Mouse (Mus musculus) hindbrain, embryonic 15.5 days (tissue): ENCODE measurements around the gene Rnf157. TPM values are rescaled to one million over a fixed set of nuclear protein-coding genes. Genes with fewer than 3 reads are reported as not detected.

ENCODE experiments used
- ATAC-seq: fragments of 200-750 bp; cut with Nextera tagmentation; 2 replicates; pipeline ENCODE4 v1.8.0; 2017; ENCODE audit warnings: low read depth, moderate number of reproducible peaks, moderate TSS enrichment; ENCODE audit not compliant: low FRiP score
- H3K27ac ChIP-seq: fragments of 300-500 bp; sonication (generic); replicated peaks from 2 replicates; pipeline ENCODE4 v1.5.1; 2015; ENCODE audit warnings: mild to moderate bottlenecking, inconsistent platforms
- H3K27me3 ChIP-seq: fragments of 300-500 bp; sonication (generic); 2 replicates; pipeline ENCODE4 v1.6.1; 2015; ENCODE audit warnings: control low read depth, inconsistent platforms
- H3K36me3 ChIP-seq: fragments of 300-500 bp; sonication (generic); 2 replicates; pipeline ENCODE4 v1.6.1; 2015; ENCODE audit warnings: control low read depth, inconsistent platforms
- H3K4me1 ChIP-seq: fragments of 300-500 bp; sonication (generic); replicated peaks from 2 replicates; pipeline ENCODE4 v1.6.1; 2015; ENCODE audit warnings: control low read depth, inconsistent platforms
- H3K4me2 ChIP-seq: fragments of 300-500 bp; sonication (generic); 2 replicates; pipeline ENCODE4 v1.6.1; 2015; ENCODE audit warnings: moderate library complexity, mild to moderate bottlenecking, inconsistent platforms
- H3K4me3 ChIP-seq: fragments of 300-500 bp; sonication (generic); 2 replicates; pipeline ENCODE4 v1.5.1; 2015; ENCODE audit warnings: mild to moderate bottlenecking, inconsistent platforms
- H3K9ac ChIP-seq: fragments of 300-500 bp; sonication (generic); 2 replicates; pipeline ENCODE4 v1.6.1; 2015; ENCODE audit warnings: inconsistent platforms
- H3K9me3 ChIP-seq: fragments of 300-500 bp; sonication (generic); 2 replicates; pipeline ENCODE4 v1.6.1; 2016; ENCODE audit warnings: control low read depth, inconsistent platforms
- WGBS: fragments of 180-500 bp; shearing (Covaris S2); methylation state at CpG from one replicate; pipeline ENCODE4 v1.1.7; 2015; 5-methylcytosine and 5-hydroxymethylcytosine counted together
- polyA plus RNA-seq: library from polyadenylated mRNA; unstranded; fragments of >200 nt; fragmentation: Nextera tagmentation; extraction: Ambion mirVana; gene quantifications from 2 replicates; pipeline ENCODE4 v1.2.1, GENCODE M21; 2015

Gene Rnf157
- 69.8 and 78.1 TPM in 2 replicates for polyA plus RNA-seq

DNA sequence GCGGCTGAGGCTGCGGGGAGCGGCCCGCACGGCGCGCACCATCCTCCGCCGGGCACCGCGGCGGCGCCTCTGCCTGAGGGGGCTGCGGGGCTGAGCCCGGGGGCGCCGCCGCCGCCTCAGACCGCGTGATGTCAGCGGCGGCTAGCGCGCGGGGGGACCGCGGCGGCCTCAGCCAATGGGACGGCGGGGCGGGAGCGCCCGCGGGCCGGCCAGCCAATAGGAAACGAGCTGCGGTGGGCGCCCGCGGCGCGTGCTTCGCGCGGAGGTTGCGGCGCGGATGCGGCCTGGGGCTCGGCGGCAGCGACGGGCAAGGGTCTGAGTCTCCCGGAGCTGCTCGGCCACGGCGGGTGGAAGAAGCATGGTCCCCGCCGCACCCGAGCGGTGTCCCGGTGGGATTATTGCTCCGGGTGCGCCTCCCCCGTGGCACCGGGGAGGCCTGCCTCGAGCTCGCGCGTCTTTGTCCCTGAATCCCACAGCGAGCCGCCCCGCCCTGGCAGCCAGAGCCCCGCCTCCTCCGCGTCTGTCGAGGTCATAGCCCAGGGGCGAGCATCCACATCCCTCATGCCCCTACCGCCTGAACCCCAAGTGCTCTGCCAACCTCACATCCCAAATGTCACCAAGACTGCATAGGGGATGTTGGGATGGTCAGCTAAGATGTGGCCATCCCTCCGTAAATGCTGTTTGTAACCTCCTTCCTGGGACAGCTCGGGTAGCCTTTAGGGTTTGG is at the start of gene Rnf157:
Rnf157 (minus strand) TSS at position 129 of the 727 bp plus-strand sequence.
- 2% methylated on average over 74 of the region's 82 CpGs for WGBS
- Histone ChIP-seq H3K4me2 (peak within 1 kb of the TSS; percentile 94), H3K4me3 (peak within 1 kb of the TSS; percentile 92), H3K27me3 (no peaks in the 10 kb centered on the region), H3K9ac (peak within 1 kb of the TSS; percentile 95), H3K4me1 (peaks cover 27% of the 10 kb centered on the region), H3K27ac (peak within 1 kb of the TSS; percentile 97), H3K9me3 (no peaks in the 10 kb centered on the region), H3K36me3 (no peaks in the 10 kb centered on the region)
- peak; percentile 96 for ATAC-seq

DNA sequence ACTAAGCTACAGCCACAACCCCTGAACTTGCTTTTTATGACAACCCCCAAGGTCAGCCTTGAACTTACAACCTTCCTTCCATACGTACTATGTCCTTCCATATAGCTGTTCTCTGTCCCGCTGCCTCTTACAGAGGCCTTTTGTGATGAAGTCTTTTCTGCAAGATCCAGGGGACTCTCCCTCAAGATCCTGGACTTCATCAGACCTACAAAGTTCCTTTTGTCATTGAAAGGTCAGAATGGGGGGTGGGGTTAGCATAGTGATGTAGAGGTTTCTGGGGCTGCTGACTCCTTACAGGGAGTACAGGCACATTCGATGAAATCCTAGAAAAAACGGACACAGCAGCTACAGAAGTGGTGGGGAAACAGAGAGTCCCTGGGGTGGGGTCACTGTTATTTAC is 47.0 kb upstream of the Rnf157 start:
- no peaks in the 10 kb centered on the region for H3K36me3 ChIP-seq
- no peak overlapping the region for H3K27ac ChIP-seq
- H3K4me3 ChIP-seq, result no peak overlapping the region
- H3K9ac ChIP-seq, result no peak overlapping the region
- no peaks in the 10 kb centered on the region for H3K9me3 ChIP-seq
- 54% methylated on average over 4 of the region's 4 CpGs for WGBS
- no peak overlapping the region for H3K4me2 ChIP-seq
- peaks cover 3% of the 10 kb centered on the region; the same call in 1 of the 2 replicates for H3K4me1 ChIP-seq
- no peaks in the 10 kb centered on the region for H3K27me3 ChIP-seq
- ATAC-seq, result no peak

DNA sequence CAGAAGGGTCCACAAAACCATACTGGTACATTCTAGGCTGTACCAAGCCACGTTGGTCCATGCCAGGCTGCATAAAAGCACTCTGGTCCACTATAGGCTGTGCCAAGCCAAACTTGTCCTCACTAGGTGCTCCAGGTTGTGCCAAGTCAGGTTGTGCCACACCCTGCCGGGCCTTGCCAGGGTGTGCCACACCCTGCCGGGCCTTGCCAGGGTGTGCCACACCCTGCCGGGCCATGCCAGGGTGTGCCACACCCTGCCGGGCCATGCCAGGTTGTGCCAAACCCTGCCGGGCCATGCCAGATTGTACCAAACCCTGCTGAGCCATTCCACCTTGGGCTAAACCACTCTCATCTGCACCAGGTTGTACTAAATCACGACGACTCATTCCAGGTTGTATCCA is 43.4 kb upstream of the Rnf157 start:
- no peak overlapping the region for H3K4me3 ChIP-seq
- no peak overlapping the region for H3K9ac ChIP-seq
- H3K9me3 ChIP-seq, result no peaks in the 10 kb centered on the region
- H3K4me1 ChIP-seq, result no peaks in the 10 kb centered on the region
- WGBS, result 89% methylated on average over 8 of the region's 8 CpGs
- no peak overlapping the region for H3K4me2 ChIP-seq
- no peak for ATAC-seq
- H3K27me3 ChIP-seq, result no peaks in the 10 kb centered on the region
- H3K27ac ChIP-seq, result no peak overlapping the region
- no peaks in the 10 kb centered on the region for H3K36me3 ChIP-seq

DNA sequence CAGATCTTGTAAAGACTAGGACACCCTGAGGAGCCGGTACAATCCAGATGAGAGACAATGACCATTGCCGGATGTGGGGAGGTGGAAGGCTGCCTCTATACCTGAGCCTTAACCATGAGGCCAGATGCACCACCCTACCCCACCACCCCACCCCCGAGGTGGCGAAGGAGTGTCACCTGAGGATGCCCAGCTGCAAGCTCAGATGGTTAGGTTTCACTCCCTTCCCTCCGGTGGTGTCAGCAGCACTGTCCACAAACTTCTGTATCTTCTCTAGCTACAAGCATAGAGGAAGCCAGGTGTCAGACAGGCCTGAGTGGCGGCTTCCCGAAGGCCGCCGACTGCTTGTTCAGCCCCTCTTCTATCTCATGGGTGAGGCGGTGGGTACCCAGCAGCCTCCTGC is 41.1 kb upstream of the Rnf157 start:
- Histone ChIP-seq H3K27me3 (no peaks in the 10 kb centered on the region), H3K9ac (no peak overlapping the region), H3K27ac (no peak overlapping the region), H3K4me3 (no peak overlapping the region), H3K9me3 (peaks cover 3% of the 10 kb centered on the region; the same call in 1 of the 2 replicates), H3K4me1 (no peaks in the 10 kb centered on the region), H3K36me3 (no peaks in the 10 kb centered on the region), H3K4me2 (no peak overlapping the region)
- ATAC-seq, result no peak
- WGBS, result 91% methylated on average over 10 of the region's 10 CpGs

DNA sequence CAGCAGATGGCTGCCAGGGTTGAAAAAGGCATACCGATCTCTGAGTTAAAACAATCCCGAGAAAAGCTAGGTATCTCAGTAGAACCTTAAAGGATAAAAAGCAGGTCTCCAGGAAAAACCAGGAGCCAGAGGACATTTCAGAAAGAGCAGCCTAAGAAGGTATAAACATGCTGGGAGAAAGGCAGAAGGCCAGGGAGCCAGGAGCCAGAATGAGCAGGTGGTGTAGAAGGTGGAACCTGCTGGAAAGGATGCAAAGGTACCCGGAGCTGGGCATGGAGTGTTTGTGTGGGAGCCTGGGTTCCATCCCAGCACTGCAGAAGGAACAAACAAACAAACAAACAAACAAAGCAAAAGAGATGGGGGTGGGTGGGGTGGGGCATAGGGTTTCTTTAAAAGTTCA is 36.5 kb upstream of the Rnf157 start:
- Histone ChIP-seq H3K4me2 (no peak overlapping the region), H3K36me3 (no peaks in the 10 kb centered on the region), H3K4me3 (no peak overlapping the region), H3K4me1 (peaks cover 7% of the 10 kb centered on the region), H3K27me3 (peaks cover 9% of the 10 kb centered on the region), H3K27ac (no peak overlapping the region), H3K9ac (no peak overlapping the region), H3K9me3 (peaks cover 3% of the 10 kb centered on the region; the same call in 1 of the 2 replicates)
- no peak for ATAC-seq
- 94% methylated on average over 3 of the region's 3 CpGs for WGBS

DNA sequence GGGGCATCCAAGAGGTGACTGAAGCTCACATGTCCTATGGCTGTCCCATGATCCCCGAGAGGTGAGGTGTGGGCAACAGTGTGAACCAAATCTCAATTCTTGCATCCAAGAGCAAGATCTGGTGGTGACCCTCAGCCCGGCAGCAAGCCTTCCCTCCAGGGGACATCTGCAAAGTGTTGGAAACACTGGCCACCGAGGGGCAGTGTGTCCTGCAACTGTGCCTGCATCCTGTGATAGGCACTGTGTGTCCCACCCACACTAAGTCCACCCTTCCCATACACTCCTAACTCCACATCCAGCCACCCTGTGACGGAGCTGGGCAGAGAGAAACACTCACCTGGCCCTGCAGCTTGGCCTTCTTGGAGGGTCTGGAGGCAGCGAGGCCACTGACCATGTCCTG is 35.0 kb upstream of the Rnf157 start:
- Histone ChIP-seq H3K4me1 (peaks cover 7% of the 10 kb centered on the region), H3K9ac (no peak overlapping the region), H3K36me3 (no peaks in the 10 kb centered on the region), H3K4me3 (no peak overlapping the region), H3K27me3 (peaks cover 9% of the 10 kb centered on the region), H3K9me3 (peaks cover 3% of the 10 kb centered on the region; the same call in 1 of the 2 replicates), H3K27ac (no peak overlapping the region), H3K4me2 (no peak overlapping the region)
- no peak for ATAC-seq
- WGBS, result 69% methylated on average over 5 of the region's 5 CpGs

DNA sequence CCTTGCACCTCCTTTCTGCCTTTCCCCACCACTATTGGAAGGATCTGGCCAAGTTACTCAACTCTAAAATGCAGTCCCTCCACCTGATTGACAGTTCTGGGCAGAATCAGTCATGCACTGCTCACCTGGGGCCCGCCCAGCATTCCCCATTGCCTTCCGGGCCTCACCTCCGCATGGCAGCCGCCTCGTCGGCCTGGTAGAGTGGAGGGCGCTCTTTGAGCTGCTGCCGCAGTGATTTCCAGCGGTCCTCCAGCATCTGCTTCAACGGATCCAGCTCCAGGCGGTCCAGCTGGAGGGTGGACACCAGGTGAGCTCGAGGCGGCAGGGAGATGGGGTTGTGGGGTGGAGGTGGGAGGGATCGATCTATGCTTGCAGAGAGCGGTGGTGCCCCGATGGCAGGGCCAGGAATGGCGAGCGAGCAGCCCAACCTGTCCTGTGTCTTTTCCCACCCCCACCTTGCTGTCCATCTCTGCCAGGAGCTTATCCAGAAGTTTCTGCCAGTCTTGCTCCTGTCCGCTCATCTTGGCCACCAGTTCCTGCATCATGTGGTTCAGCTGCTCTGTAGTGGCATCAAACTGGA is 33.6 kb upstream of the Rnf157 start:
- ATAC-seq, result 0 out of 2 replicates have a peak, but pooled peaks have one; percentile 5
- Histone ChIP-seq H3K9me3 (peaks cover 3% of the 10 kb centered on the region; the same call in 1 of the 2 replicates), H3K4me3 (no peak overlapping the region), H3K4me2 (peak overlapping the region; percentile 27), H3K4me1 (peaks cover 7% of the 10 kb centered on the region), H3K9ac (no peak overlapping the region), H3K27me3 (peaks cover 9% of the 10 kb centered on the region), H3K36me3 (no peaks in the 10 kb centered on the region), H3K27ac (no peak overlapping the region)
- WGBS, result 19% methylated on average over 19 of the region's 19 CpGs

DNA sequence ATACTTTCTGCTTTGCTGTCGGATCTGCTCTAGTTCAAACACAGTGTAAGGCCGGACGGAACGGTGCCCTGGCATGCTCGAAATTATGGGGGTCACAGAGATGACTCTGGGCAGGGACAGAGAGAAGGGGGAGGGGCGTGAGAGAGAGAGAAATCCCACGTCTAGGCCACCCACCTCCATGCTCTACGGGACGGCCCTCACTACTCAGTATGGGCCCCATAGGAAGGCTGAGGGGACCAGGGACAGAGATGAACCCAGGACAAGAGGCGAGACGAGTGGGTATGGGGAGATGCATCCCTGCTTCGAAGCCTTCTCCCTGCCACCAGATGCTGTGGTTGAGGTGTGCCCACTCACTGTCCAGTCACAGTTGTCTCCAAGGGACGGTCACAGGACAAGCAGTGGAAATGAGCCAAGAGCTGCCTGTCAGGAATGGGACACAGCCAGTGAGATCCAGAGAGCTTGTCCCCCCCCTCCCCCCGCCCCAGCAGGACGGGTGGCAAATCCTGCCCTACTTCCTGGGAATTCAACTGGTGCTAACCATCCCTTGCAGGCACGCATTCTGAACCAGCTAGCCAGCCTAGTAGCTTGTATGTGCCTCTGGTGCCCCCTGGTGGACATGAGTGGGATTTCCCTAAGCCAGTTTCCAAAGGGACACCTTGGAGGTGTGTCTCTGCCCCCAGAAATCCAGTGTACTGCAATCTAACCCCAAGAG is 32.9 kb upstream of the Rnf157 start:
- Histone ChIP-seq H3K9me3 (peaks cover 3% of the 10 kb centered on the region; the same call in 1 of the 2 replicates), H3K27ac (no peak overlapping the region), H3K27me3 (peaks cover 9% of the 10 kb centered on the region), H3K36me3 (no peaks in the 10 kb centered on the region), H3K4me3 (no peak overlapping the region), H3K4me2 (peak overlapping the region; percentile 27), H3K4me1 (peaks cover 7% of the 10 kb centered on the region), H3K9ac (no peak overlapping the region)
- 34% methylated on average over 15 of the region's 16 CpGs for WGBS
- peak; percentile 33 for ATAC-seq

DNA sequence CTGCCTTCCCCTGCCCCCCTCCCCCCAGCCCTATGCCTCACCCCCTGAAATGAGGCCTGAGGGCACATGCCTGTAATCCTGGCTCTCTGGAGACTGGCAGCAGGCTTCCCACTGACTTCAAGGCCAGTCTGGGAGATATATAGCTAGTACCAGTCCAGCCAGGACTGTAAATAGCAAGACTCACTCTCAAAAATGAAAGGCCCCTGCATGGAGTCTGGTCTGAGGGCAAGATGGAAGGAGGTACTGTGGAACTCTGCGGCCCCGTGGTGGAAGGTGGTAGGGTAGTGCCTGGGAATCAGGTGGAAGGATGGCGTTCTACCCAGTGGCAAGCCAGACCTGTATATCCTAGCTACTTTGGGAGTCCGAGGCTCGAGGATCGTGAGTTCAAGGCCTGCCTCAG is 31.1 kb upstream of the Rnf157 start:
- Histone ChIP-seq H3K4me2 (no peak overlapping the region), H3K9me3 (no peaks in the 10 kb centered on the region), H3K4me3 (no peak overlapping the region), H3K27ac (no peak overlapping the region), H3K27me3 (peaks cover 9% of the 10 kb centered on the region), H3K9ac (no peak overlapping the region), H3K36me3 (no peaks in the 10 kb centered on the region), H3K4me1 (peaks cover 7% of the 10 kb centered on the region)
- no peak for ATAC-seq
- 91% methylated on average over 6 of the region's 6 CpGs for WGBS

DNA sequence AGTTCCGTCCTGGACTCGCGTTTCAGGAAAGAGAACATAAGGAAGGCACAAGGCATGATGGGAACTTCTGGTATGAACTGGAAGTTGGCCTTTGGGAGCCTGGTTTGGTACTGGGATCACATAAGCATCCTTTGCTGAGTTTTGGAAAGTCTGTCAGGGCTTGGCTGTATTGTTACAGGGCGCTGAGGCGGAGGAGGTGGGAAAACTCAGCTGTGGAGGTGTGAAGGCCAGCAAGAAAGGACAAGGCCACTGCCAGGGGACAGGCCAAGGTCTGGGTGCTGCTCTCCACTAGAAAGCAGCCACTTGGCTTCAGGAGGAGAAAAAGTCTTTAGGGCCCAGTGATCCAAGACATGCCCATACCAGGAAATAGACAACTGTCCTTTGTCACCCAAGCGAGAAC is 30.5 kb upstream of the Rnf157 start:
- no peaks in the 10 kb centered on the region for H3K36me3 ChIP-seq
- no peak overlapping the region for H3K4me3 ChIP-seq
- ATAC-seq, result no peak
- H3K4me2 ChIP-seq, result no peak overlapping the region
- 85% methylated on average over 6 of the region's 6 CpGs for WGBS
- peaks cover 7% of the 10 kb centered on the region for H3K4me1 ChIP-seq
- no peak overlapping the region for H3K9ac ChIP-seq
- peaks cover 9% of the 10 kb centered on the region for H3K27me3 ChIP-seq
- no peak overlapping the region for H3K27ac ChIP-seq
- H3K9me3 ChIP-seq, result no peaks in the 10 kb centered on the region

DNA sequence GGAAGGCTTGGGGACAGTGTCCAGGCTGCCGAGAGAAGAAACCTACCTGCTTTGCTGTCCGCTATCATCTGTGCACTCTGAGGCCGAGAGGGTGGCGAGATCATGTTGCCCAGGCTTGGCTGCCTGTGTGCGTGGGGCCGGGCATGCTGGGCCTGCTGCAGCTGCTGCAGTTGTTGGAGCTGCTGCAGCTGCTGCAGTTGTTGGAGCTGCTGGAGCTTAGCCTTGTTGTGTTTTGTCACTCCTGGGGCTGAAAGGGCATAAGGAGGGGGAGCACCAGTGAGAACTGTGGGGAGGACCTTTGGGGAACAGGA is 30.0 kb upstream of the Rnf157 start:
- Histone ChIP-seq H3K4me3 (no peak overlapping the region), H3K9me3 (no peaks in the 10 kb centered on the region), H3K4me1 (peaks cover 7% of the 10 kb centered on the region), H3K27ac (no peak overlapping the region), H3K9ac (no peak overlapping the region), H3K4me2 (no peak overlapping the region), H3K36me3 (no peaks in the 10 kb centered on the region), H3K27me3 (peaks cover 9% of the 10 kb centered on the region)
- WGBS, result 80% methylated on average over 6 of the region's 6 CpGs
- ATAC-seq, result no peak

DNA sequence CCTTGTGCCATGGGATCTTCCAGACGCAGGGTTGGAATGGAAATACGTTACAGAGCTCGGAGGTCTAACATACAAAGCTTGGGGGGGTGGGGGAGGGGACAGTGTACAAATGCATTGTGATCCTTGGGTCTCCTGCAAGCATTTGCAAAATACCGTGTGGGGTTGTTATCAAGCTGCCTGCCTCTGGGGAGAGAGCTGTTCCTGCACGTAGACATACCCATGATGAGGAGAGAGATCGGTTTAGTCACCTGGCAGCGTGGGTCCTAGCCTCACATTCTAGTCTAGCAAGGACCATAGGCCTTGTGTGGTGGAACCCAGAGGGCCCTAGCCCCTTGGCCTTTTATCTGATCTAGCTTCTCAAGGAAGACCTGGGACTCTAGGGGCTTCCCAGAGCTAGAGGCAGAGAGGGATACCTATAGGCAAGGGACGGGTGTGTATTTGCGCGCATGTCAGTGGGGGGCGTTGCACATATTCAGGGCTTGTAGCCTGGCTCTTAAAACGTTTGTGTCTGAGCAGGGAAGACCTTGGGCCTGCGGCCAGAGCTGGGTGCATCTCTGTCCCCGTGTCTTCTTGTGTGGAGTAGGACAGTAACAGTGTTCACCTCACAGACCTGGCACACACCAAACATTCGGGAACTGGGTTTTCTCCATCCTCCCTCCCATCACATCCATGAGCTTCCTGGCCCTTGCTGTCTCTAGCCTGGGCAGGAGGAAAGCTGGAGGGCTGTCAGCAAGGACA is 29.5 kb upstream of the Rnf157 start:
- peaks cover 9% of the 10 kb centered on the region for H3K27me3 ChIP-seq
- peaks cover 3% of the 10 kb centered on the region; the same call in 1 of the 2 replicates for H3K36me3 ChIP-seq
- H3K27ac ChIP-seq, result no peak overlapping the region
- no peak overlapping the region for H3K4me3 ChIP-seq
- no peak overlapping the region for H3K9ac ChIP-seq
- ATAC-seq, result no peak
- H3K4me1 ChIP-seq, result peaks cover 11% of the 10 kb centered on the region
- no peaks in the 10 kb centered on the region for H3K9me3 ChIP-seq
- H3K4me2 ChIP-seq, result no peak overlapping the region
- 76% methylated on average over 15 of the region's 15 CpGs for WGBS
